In the genomic region with DNA sequence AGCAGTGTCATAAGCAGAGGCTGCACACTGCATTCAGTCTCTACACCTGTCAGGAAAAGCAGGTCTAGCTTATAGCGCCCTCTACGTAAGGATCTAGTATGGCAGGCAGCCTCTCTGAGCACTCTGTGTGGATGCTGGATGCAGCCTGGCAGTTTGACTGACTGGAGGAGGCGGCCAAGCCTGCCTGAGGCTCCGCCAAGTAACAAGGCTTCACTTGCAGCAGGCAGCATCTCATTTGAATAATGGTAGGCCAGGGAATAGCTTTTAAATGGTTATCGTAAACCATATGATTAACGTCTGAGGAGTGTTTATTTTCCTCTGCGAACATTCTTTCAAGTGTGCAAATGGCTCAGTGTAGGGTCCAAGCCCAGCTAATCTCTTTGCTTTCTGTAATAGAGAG, we compare ENCODE assay signal across 8 mouse cellular contexts.
DNase-seq lines count a peak whose midpoint lies in the region; ATAC-seq lines count a peak whose summit lies in the region.

No protein-coding gene starts in this region.

- peak; percentile 11 to 35 for DNase-seq in adrenal gland, postnatal 36 days
- DNase-seq in adrenal gland, postnatal 4 days (ENCODE audit: low spot score in 2 of 2) = no peak
- DNase-seq in B cell, adult 2 months = peak; percentile 35 to 38
- peak; percentile 59 for DNase-seq in embryonic facial prominence, embryonic 11.5 days (ENCODE audit: low spot score)
- DNase-seq in lung, postnatal 36 days = peak; percentile 45
- no peak for DNase-seq in ovary, postnatal 36 days (ENCODE audit: low spot score)
- no peak for DNase-seq in cerebellum, adult 11 months

- ATAC-seq in embryonic facial prominence, embryonic 11.5 days (replicated peaks; ENCODE audit: insufficient number of reproducible peaks, low FRiP score, low TSS enrichment, low read depth) = no peak
- peak; percentile 75; the same call in 1 of the 2 replicates for ATAC-seq in kidney, embryonic 14.5 days (ENCODE audit: low FRiP score, low TSS enrichment)

- H3K9ac ChIP-seq in embryonic facial prominence, embryonic 11.5 days (replicated peaks; ENCODE audit: low read length) = no peak overlapping the region
- H3K9ac ChIP-seq in kidney, embryonic 14.5 days (ENCODE audit: low read depth, low read length) = no peak overlapping the region

- no peak overlapping the region for H3K4me2 ChIP-seq in embryonic facial prominence, embryonic 11.5 days (ENCODE audit: low read depth, low read length)
- no peak overlapping the region for H3K4me2 ChIP-seq in kidney, embryonic 14.5 days (replicated peaks; ENCODE audit: low read depth, low read length)

- H3K36me3 ChIP-seq in embryonic facial prominence, embryonic 11.5 days (replicated peaks; ENCODE audit: control insufficient read depth, insufficient read depth, low read depth, low read length) = peaks cover 2% of the 10 kb centered on the region
- H3K36me3 ChIP-seq in kidney, embryonic 14.5 days (ENCODE audit: control insufficient read depth, insufficient read depth, low read length) = peaks cover 16% of the 10 kb centered on the region; the same call in 1 of the 2 replicates

- no peak overlapping the region for H3K4me3 ChIP-seq in embryonic facial prominence, embryonic 11.5 days (ENCODE audit: low read depth, low read length)
- H3K4me3 ChIP-seq in kidney, embryonic 14.5 days (ENCODE audit: low read length) = no peak overlapping the region

- 56% methylated on average over 7 of the region's 7 CpGs for WGBS in embryonic facial prominence, embryonic 11.5 days
- 30% methylated on average over 7 of the region's 7 CpGs for WGBS in kidney, embryonic 14.5 days

- no peaks in the 10 kb centered on the region for H3K4me1 ChIP-seq in embryonic facial prominence, embryonic 11.5 days (ENCODE audit: control insufficient read depth, insufficient read depth, low read length)
- peaks cover 10% of the 10 kb centered on the region for H3K4me1 ChIP-seq in kidney, embryonic 14.5 days (ENCODE audit: control insufficient read depth, insufficient read depth, low read length)

- no peaks in the 10 kb centered on the region for H3K9me3 ChIP-seq in embryonic facial prominence, embryonic 11.5 days (replicated peaks; ENCODE audit: control insufficient read depth, low read length)
- no peaks in the 10 kb centered on the region for H3K9me3 ChIP-seq in kidney, embryonic 14.5 days (ENCODE audit: control insufficient read depth, low read length)

- H3K27me3 ChIP-seq in embryonic facial prominence, embryonic 11.5 days (ENCODE audit: control insufficient read depth, insufficient read depth, low read length) = no peaks in the 10 kb centered on the region
- H3K27me3 ChIP-seq in kidney, embryonic 14.5 days (ENCODE audit: control insufficient read depth, insufficient read depth, low read length) = no peaks in the 10 kb centered on the region

- no peak overlapping the region for H3K27ac ChIP-seq in embryonic facial prominence, embryonic 11.5 days (replicated peaks; ENCODE audit: low read depth, low read length)
- no peak overlapping the region for H3K27ac ChIP-seq in kidney, embryonic 14.5 days (ENCODE audit: low read depth, low read length)

Comparison
In these comparisons a context has a peak if more than half of its experiments do, and no peak if none do; other contexts are left out.
1. DNase-seq: peak in adrenal gland, postnatal 36 days (2 of 2), B cell, adult 2 months (2 of 2), embryonic facial prominence, embryonic 11.5 days (single experiment) and lung, postnatal 36 days (single experiment); none in adrenal gland, postnatal 4 days (0 of 2), ovary, postnatal 36 days (single experiment) and cerebellum, adult 11 months (single experiment).